Mouse (Mus musculus): ENCODE data around the gene Epha8.

Epha8 gene

GRCm38 (mm10) chr4:136960068-136960467, 3.5 kb upstream of the Epha8 start:
- no peak for DNase-seq (ENCODE audit: extremely low read depth, low read depth, low spot score)

- DNase-seq (ENCODE audit: extremely low read depth, low read depth, low spot score): no peak
Measured at GRCm38 (mm10) chr4:136954562-136954961, 2.1 kb downstream of the Epha8 start.

- DNase-seq (ENCODE audit: extremely low read depth, low read depth, low spot score): no peak
Measured at GRCm38 (mm10) chr4:136949266-136949989, 7.2 kb downstream of the Epha8 start.

- DNase-seq (ENCODE audit: extremely low read depth, low read depth, low spot score): no peak
Measured at GRCm38 (mm10) chr4:136945397-136945796, 11.2 kb downstream of the Epha8 start.

GRCm38 (mm10) chr4:136944558-136945350, 11.9 kb downstream of the Epha8 start:
- DNase-seq (ENCODE audit: extremely low read depth, low read depth, low spot score): no peak

GRCm38 (mm10) chr4:136943175-136943574, 13.4 kb downstream of the Epha8 start:
- no peak for DNase-seq (ENCODE audit: extremely low read depth, low read depth, low spot score)

- DNase-seq (ENCODE audit: extremely low read depth, low read depth, low spot score): no peak
Measured at GRCm38 (mm10) chr4:136942761-136943160, 13.9 kb downstream of the Epha8 start.

- DNase-seq (ENCODE audit: extremely low read depth, low read depth, low spot score): no peak
Measured at GRCm38 (mm10) chr4:136937935-136938334, 18.7 kb downstream of the Epha8 start.

GRCm38 (mm10) chr4:136937344-136937743, 19.3 kb downstream of the Epha8 start:
- no peak for DNase-seq (ENCODE audit: extremely low read depth, low read depth, low spot score)

- DNase-seq (ENCODE audit: extremely low read depth, low read depth, low spot score): no peak
Measured at GRCm38 (mm10) chr4:136934746-136935613, 21.6 kb downstream of the Epha8 start.

GRCm38 (mm10) chr4:136930474-136930873, 26.1 kb downstream of the Epha8 start:
- no peak for DNase-seq (ENCODE audit: extremely low read depth, low read depth, low spot score)

- DNase-seq (ENCODE audit: extremely low read depth, low read depth, low spot score): no peak
Measured at GRCm38 (mm10) chr4:136928928-136929327, 27.7 kb downstream of the Epha8 start.

- DNase-seq (ENCODE audit: extremely low read depth, low read depth, low spot score): no peak
Measured at GRCm38 (mm10) chr4:136925804-136926203, 30.8 kb downstream of the Epha8 start.

- no peak for DNase-seq (ENCODE audit: extremely low read depth, low read depth, low spot score)
Measured at GRCm38 (mm10) chr4:136924529-136924928, 32.1 kb downstream of the Epha8 start.

GRCm38 (mm10) chr4:136919526-136919925, 37.1 kb downstream of the Epha8 start:
- no peak for DNase-seq (ENCODE audit: extremely low read depth, low read depth, low spot score)

GRCm38 (mm10) chr4:136918834-136919233, 37.8 kb downstream of the Epha8 start:
- no peak for DNase-seq (ENCODE audit: extremely low read depth, low read depth, low spot score)

GRCm38 (mm10) chr4:136917165-136917524, 39.5 kb downstream of the Epha8 start:
- DNase-seq (ENCODE audit: extremely low read depth, low read depth, low spot score): no peak

- no peak for DNase-seq (ENCODE audit: extremely low read depth, low read depth, low spot score)
Measured at GRCm38 (mm10) chr4:136916359-136917164, 40.1 kb downstream of the Epha8 start.

GRCm38 (mm10) chr4:136912841-136913240, 43.8 kb downstream of the Epha8 start:
- no peak for DNase-seq (ENCODE audit: extremely low read depth, low read depth, low spot score)

- DNase-seq (ENCODE audit: extremely low read depth, low read depth, low spot score): no peak
Measured at GRCm38 (mm10) chr4:136911804-136912203, 44.8 kb downstream of the Epha8 start.

Data from fat pad, adult 2 months (tissue).